In the genomic region with DNA sequence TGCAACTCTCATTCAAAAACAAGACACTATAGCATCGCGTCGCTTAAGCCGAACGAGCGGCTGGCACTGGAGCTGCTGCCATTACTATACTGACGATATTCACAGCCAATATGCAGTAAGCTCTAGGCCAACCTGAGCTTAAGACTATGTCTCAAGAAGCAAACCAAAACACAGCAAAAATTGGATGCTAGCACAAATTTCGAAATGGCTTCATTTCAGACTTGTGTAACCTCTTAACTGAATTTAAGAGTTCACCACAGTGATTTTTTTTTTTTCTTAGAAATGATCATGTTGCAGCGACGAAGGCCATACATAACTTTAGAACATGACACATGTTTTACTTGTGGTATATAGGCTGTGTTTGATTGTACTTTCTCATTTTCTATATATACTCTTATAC, we compare ENCODE assay signal across 22 mouse cellular contexts.
"Had no signal": no experiment of that assay in that cellular context is flagged by ENCODE, and none has a peak within 500 bp of the region (broad histone marks: within the 10 kb centered on the region; RNA-seq: fewer than 3 reads in every experiment).

No protein-coding gene starts in this region.

- ATAC-seq: hindbrain, embryonic 16.5 days; hindbrain, postnatal 0 days; inflammation-experienced regulatory T-cells, adult 6 months; intestine, embryonic 15.5 days; intestine, embryonic 16.5 days; intestine, postnatal 0 days had no signal

- DNase-seq: heart, postnatal 10 days; heart, postnatal 14 days; heart, postnatal 36 days; heart, postnatal 4 days; kidney, adult 11 months; kidney, adult 18-20 months; kidney, adult 2 months; kidney, adult 8-10 months; kidney, adult 9 months; kidney, postnatal 10 days; kidney, postnatal 14 days; kidney, postnatal 25 days; kidney, postnatal 36 days; kidney, postnatal 4 days; layer of hippocampus, adult 9-11 months; layer of hippocampus, postnatal 36 days had no signal
